Mouse (Mus musculus): ENCODE results near the gene P3h1. TPM values are rescaled to one million over a fixed set of nuclear protein-coding genes. Genes with fewer than 3 reads are reported as not detected.

Gene P3h1
- total and polyA plus RNA-seq, 3 experiments, result 15.7 to 30.2 TPM; not detected in 1

DNA sequence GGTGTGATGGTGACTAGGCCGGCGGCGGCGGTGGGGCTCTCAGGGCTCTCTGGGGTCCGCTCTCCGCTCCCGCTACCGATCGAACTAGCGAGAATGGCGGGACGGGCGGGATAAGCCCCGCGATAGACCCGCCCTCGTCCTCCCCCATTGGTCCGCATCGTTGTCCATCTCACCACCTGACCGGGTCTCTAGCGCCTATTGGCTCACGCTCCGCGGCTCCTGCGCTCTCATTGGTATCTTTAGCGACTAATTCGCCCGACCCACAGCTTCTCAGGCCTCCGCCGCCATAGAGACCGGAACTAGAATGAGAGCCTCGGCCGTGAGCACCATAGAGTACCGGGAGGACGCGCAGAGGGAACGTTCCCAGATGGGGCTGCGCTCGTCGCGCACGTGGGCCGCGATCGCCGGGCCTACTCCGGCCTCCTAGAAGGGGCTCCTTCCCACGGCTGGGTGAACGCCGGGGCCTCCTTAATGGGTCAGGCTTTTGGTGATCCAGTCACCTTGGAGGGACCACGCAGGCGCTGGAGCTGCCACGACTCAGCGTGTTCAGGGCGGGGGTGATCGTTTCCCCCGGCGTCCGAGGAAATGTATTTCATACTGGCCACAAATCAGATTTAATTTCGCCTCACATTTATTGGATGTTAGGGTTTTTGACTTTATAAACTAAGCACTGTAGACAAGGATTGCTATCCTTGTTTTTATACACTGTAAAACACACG, 61.9 kb downstream of the P3h1 start, which contains the start of gene Ybx1 (continued):
- peak; percentile 59 to 91; a peak in 3 of 4 replicates for TF ChIP-seq USF2 (IDR thresholded peaks at IDR 0.05; ENCODE audit: borderline replicate concordance in 1 of 2, insufficient read depth in 1 of 2, low read depth in 1 of 2, low read length in 2 of 2)
- TF ChIP-seq ZC3H11A (IDR thresholded peaks at IDR 0.05; ENCODE audit: low read depth, low read length), result no peak
- TF ChIP-seq TCF12 (IDR thresholded peaks at IDR 0.05; ENCODE audit: low read depth, low read length), result peak; percentile 65; the same call in 1 of the 2 replicates
- no peak for TF ChIP-seq MEF2A (IDR thresholded peaks at IDR 0.05; ENCODE audit: extremely low read depth, insufficient replicate concordance, low read depth, low read length, poor library complexity, severe bottlenecking)
- peak; percentile 79 for TF ChIP-seq CHD2 (IDR thresholded peaks at IDR 0.05; ENCODE audit: low read length)
- TF ChIP-seq POLR2A (IDR thresholded peaks at IDR 0.05; ENCODE audit: control insufficient read depth in 1 of 2, insufficient read depth in 1 of 2, low read depth in 1 of 2, low read length in 2 of 2, poor library complexity in 1 of 2), result peak; percentile 58 to 80
- no peak for TF ChIP-seq MAZ (IDR thresholded peaks at IDR 0.05; ENCODE audit: low read depth, low read length)
- TF ChIP-seq MYC (IDR thresholded peaks at IDR 0.05; ENCODE audit: low read depth, low read length), result peak; percentile 96
- no peak for TF ChIP-seq MYB (IDR thresholded peaks at IDR 0.05; ENCODE audit: low read depth, low read length)
- peak; percentile 99 for TF ChIP-seq MXI1 (IDR thresholded peaks at IDR 0.05; ENCODE audit: low read depth, low read length)
- peak; percentile 50 for TF ChIP-seq ZMIZ1 (IDR thresholded peaks at IDR 0.05; ENCODE audit: low read depth, low read length)
- no peak for TF ChIP-seq ZKSCAN1 (IDR thresholded peaks at IDR 0.05; ENCODE audit: low read depth, low read length)
- no peak for TF ChIP-seq EP300 (IDR thresholded peaks at IDR 0.05; ENCODE audit: low read depth in 1 of 2, low read length in 2 of 2)
- TF ChIP-seq UBTF (IDR thresholded peaks at IDR 0.05; ENCODE audit: borderline replicate concordance, insufficient read depth, low read depth, low read length), result 0 out of 2 replicates have a peak, but pooled peaks have one; percentile 67
- no peak for TF ChIP-seq CTCF (IDR thresholded peaks at IDR 0.05 in 2 of 3, conservative IDR thresholded peaks at IDR 0.05 in 1 of 3; ENCODE audit: control insufficient read depth in 1 of 3, insufficient read depth in 1 of 3, low read depth in 2 of 3, low read length in 3 of 3, poor library complexity in 1 of 3, severe bottlenecking in 1 of 3)
- TF ChIP-seq E2F4 (IDR thresholded peaks at IDR 0.05; ENCODE audit: borderline replicate concordance, low read depth, low read length), result no peak
- TF ChIP-seq TBP (IDR thresholded peaks at IDR 0.05; ENCODE audit: low read depth, low read length), result peak; percentile 92
- peak; percentile 56; the same call in 1 of the 2 replicates for TF ChIP-seq NRF1 (IDR thresholded peaks at IDR 0.05; ENCODE audit: insufficient read depth, low read depth, low read length, poor library complexity, severe bottlenecking)
- TF ChIP-seq RCOR1 (IDR thresholded peaks at IDR 0.05; ENCODE audit: low read depth, low read length), result no peak
- no peak; the same call in 1 of the 2 replicates for TF ChIP-seq BHLHE40 (IDR thresholded peaks at IDR 0.05; ENCODE audit: borderline replicate concordance, low read depth, low read length)
- peak; percentile 80 for TF ChIP-seq NELFE (IDR thresholded peaks at IDR 0.05; ENCODE audit: low read depth, low read length)

- Histone ChIP-seq H3K27ac (ENCODE audit: control insufficient read depth, low read depth, low read length) (peak overlapping the region; percentile 83), H3K79me2 (ENCODE audit: control insufficient read depth, insufficient read depth, low read length, poor library complexity) (peaks cover 49% of the 10 kb centered on the region), H3K9ac (ENCODE audit: control insufficient read depth, low read depth, low read length, poor library complexity, severe bottlenecking) (peak overlapping the region; percentile 93), H3K4me3 (ENCODE audit: control insufficient read depth in 1 of 2, insufficient read depth in 1 of 2, low read depth in 2 of 2, low read length in 2 of 2) (peak overlapping the region; percentile 73 to 85), H3K9me3 (replicated peaks; ENCODE audit: insufficient read depth, low read length) (no peaks in the 10 kb centered on the region), H3K36me3 (ENCODE audit: control insufficient read depth in 1 of 2, insufficient read depth in 2 of 2, low read length in 2 of 2) (peaks cover 10 to 16% of the 10 kb centered on the region in 2 experiments), H3K4me1 (ENCODE audit: control insufficient read depth in 1 of 2, insufficient read depth in 2 of 2, low read length in 2 of 2) (peaks cover 2 to 7% of the 10 kb centered on the region in 2 experiments; a peak in 3 of 4 replicates), H3K27me3 (ENCODE audit: control insufficient read depth in 1 of 2, insufficient read depth in 2 of 2, low read length in 2 of 2) (no peaks in the 10 kb centered on the region)
- DNase-seq (ENCODE audit: low read depth, low spot score), result no peak
- TF ChIP-seq UBTF (IDR thresholded peaks at IDR 0.05; ENCODE audit: borderline replicate concordance, insufficient read depth, low read depth, low read length) (no peak), CHD1 (IDR thresholded peaks at IDR 0.05; ENCODE audit: low read depth, low read length) (0 out of 2 replicates have a peak, but pooled peaks have one; percentile 57)
Measured at GRCm38 (mm10) chr4:119295134-119295453, 62.4 kb downstream of the P3h1 start.
